Mouse (Mus musculus): ENCODE data around the gene Gpr4.

- TF ChIP-seq CTCF (IDR thresholded peaks at IDR 0.05; ENCODE audit: low read depth) (no peak), EP300 (IDR thresholded peaks at IDR 0.05; ENCODE audit: low read depth) (no peak)
Measured at GRCm38 (mm10) chr7:19269721-19270441, 57.5 kb downstream of the Gpr4 start.
